Mouse (Mus musculus): Measurements from ENCODE around the gene Cela2a. TPM values are rescaled to one million over a fixed set of nuclear protein-coding genes. Genes with fewer than 3 reads are reported as not detected.

Gene Cela2a
- polyA plus RNA-seq, 1 experiment from 2014 or later = 131 TPM

DNA sequence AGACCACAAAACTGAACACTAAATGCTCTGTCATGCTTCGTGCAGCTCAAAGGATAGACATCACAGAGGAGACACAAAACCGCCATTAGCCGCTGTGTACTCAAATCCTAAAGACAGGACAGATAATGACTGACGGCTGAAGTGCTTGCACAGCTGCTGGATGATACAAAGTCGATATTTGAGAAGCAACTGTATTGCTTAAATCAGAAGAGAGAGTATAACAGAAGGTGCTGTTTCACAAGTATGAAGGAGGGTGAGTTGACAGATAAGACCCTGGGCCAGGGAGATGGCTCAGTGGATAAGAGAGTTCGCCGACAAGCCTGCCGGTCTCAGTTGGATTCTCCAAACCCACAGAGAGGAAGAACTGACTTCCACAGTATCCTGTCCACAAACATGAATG lies 54.1 kb downstream of the Cela2a start:
- Histone ChIP-seq H3K4me3 (replicated peaks) (no peak overlapping the region), H3K27me3 (replicated peaks) (no peaks in the 10 kb centered on the region), H3K27ac (no peak overlapping the region), H3K4me2 (replicated peaks) (no peak overlapping the region), H3K4me1 (replicated peaks) (peaks cover 14% of the 10 kb centered on the region), H3K9me3 (no peaks in the 10 kb centered on the region), H3K9ac (no peak overlapping the region), H3K36me3 (peaks cover 27% of the 10 kb centered on the region)
- no peak for ATAC-seq
- WGBS = 91% methylated on average over 8 of the region's 8 CpGs

DNA sequence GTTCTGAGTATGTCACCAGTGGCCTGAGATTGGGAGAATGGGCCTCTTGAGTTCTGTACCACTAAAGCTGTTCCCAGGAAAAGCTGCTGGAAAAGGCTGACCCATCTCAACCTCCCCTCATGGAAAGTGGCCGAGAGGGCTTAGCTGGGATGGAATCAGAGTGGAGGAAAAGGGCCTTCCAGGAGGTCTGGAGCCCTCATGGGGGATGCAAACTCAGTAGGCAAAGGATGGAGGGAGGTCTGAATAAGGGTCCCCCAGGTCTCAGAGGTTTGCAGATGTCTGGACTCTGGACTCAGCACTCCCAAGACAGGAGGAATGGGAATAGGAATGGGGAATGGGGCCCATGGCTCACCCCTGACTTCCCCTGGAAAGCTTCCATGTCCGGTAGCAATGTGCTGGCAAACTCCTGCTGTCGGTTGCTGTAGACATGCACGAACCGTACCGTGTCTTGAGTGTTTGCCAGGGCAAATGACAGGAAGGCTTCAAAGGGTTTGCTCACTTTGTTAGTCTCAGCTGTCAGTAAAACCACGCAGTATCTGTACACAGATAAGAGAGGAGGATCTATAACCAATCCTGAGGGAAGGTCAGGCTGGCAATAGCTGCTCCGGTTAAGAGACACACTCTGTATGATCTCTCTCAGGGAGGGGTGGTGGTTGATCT lies 56.3 kb downstream of the Cela2a start:
- 75% methylated on average over 8 of the region's 8 CpGs for WGBS
- Histone ChIP-seq H3K36me3 (peaks cover 14% of the 10 kb centered on the region), H3K9me3 (no peaks in the 10 kb centered on the region), H3K4me3 (replicated peaks) (no peak overlapping the region), H3K4me2 (replicated peaks) (no peak overlapping the region), H3K27me3 (replicated peaks) (no peaks in the 10 kb centered on the region), H3K4me1 (replicated peaks) (peaks cover 25% of the 10 kb centered on the region), H3K27ac (no peak overlapping the region), H3K9ac (no peak overlapping the region)
- ATAC-seq = no peak

DNA sequence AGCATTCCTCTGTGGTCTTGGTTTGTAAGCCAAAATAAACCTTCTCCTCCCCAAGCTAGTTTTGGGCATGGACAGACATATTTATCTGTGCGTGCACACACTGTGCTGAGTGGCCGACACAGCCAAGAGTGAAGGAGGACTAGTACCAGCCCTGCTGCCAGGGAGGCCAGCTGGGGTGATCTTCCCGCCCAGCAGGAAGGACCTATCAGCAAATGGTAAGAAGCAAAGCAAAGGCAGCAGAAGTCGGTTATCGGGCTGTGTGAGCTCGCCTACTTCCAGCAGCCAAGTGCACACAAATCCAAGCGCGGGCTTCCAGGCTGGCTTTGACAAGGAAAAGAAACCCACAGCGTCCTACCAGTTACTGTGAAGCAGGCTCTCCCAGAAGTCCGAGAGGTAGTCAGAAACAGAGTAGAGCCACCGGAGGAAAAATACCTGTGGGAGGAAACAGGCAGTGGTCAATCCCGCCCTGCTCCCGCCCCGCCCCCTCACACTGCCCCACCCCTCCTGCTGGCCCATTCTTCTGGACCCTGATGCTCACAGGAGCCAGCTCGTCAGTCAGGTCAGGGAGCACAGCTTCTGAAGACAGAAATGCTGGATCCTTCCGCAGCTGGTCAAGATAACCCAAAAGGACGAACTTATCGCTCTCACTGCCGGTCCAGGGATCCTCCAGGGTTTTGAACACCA lies 58.5 kb downstream of the Cela2a start:
- H3K4me3 ChIP-seq (replicated peaks) = no peak overlapping the region
- H3K36me3 ChIP-seq = peaks cover 18% of the 10 kb centered on the region
- H3K4me1 ChIP-seq (replicated peaks) = peaks cover 25% of the 10 kb centered on the region
- H3K9ac ChIP-seq = 0 out of 2 replicates have a peak overlapping the region, but pooled peaks have one; percentile 8
- H3K4me2 ChIP-seq (replicated peaks) = peak overlapping the region; percentile 26
- 62% methylated on average over 19 of the region's 19 CpGs for WGBS
- no peaks in the 10 kb centered on the region for H3K27me3 ChIP-seq (replicated peaks)
- no peaks in the 10 kb centered on the region for H3K9me3 ChIP-seq
- H3K27ac ChIP-seq = peak overlapping the region; percentile 88
- ATAC-seq = peak; percentile 63

DNA sequence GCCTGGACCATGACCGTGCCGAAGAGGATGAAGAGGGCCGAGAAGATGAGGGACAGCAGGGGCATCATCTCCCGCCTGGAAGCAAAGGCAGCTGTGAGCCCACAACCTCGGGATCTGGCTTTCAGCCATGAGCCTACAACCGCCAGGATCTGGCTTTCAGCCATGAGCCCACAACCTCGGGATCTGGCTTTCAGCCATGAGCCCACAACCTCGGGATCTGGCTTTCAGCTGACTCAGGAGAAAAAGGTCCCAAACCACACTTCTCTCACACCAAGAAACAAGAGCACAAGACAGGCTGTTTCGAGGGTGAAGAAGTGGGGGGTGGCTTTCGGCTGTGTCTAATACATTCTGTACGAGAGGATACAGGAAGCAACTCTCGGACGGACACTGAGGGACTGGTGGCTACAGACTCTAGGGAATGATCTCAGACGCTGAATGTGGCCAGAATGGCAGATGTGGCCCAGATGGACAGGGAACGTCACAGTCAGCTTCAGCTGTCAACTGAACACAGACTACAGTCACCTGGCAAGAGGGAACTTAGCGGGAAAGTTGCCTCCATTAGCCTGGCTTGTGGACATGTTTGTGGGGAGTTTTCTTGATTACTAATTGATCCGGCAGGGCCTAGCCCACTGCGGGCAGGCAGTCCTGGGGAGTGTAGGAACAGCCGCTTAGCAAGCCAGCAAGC lies 59.1 kb downstream of the Cela2a start:
- 0 out of 2 replicates have a peak overlapping the region, but pooled peaks have one; percentile 8 for H3K9ac ChIP-seq
- H3K27me3 ChIP-seq (replicated peaks) = no peaks in the 10 kb centered on the region
- WGBS = 38% methylated on average over 19 of the region's 19 CpGs
- H3K4me2 ChIP-seq (replicated peaks) = peak overlapping the region; percentile 26
- H3K27ac ChIP-seq = peak overlapping the region; percentile 88
- no peak overlapping the region for H3K4me3 ChIP-seq (replicated peaks)
- H3K36me3 ChIP-seq = peaks cover 21% of the 10 kb centered on the region
- no peaks in the 10 kb centered on the region for H3K9me3 ChIP-seq
- peaks cover 25% of the 10 kb centered on the region for H3K4me1 ChIP-seq (replicated peaks)
- ATAC-seq = peak; percentile 73

DNA sequence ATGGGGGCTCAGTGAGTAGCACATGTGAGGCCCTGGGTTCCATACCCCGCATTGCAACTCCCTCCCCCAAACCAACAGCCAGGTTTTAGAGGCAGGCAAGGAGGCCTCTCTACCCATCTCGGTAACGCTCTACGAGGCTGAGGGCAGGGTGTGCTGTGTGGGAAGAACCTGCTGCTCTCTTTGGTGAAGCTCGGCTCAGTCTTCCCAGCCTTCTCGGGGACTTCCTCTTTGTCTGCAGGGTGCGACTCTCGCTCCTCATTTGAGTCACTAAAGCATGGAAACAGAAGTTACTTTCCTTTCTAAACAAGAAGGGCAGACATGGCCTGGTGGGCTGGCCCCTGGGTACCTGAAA lies 59.7 kb downstream of the Cela2a start:
- no peak for ATAC-seq
- H3K4me2 ChIP-seq (replicated peaks) = peak overlapping the region; percentile 26
- H3K4me1 ChIP-seq (replicated peaks) = peaks cover 25% of the 10 kb centered on the region
- H3K9ac ChIP-seq = no peak overlapping the region
- no peak overlapping the region for H3K4me3 ChIP-seq (replicated peaks)
- peak overlapping the region; percentile 88 for H3K27ac ChIP-seq
- no peaks in the 10 kb centered on the region for H3K9me3 ChIP-seq
- 62% methylated on average over 8 of the region's 8 CpGs for WGBS
- H3K27me3 ChIP-seq (replicated peaks) = no peaks in the 10 kb centered on the region
- H3K36me3 ChIP-seq = peaks cover 21% of the 10 kb centered on the region

DNA sequence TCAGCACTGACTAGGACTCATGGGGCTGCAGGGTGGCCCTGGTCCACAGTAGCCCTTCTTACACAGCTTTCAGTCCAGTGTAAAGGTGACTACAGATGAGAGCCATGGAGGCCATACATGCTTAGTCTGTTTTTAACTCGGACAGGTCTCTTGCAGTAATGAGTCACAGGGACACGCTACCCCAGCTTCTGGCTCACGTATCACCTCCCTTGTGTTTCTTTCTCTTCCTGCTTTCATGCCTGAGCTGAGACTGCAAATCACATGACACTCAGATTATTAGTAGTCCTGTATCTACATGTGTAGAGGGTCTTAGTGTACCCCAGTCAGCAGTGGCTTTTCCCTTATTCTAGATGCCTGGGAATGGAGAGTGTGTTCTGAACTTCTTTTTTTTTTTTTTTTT lies 61.0 kb downstream of the Cela2a start:
- Histone ChIP-seq H3K4me2 (replicated peaks) (no peak overlapping the region), H3K36me3 (peaks cover 14% of the 10 kb centered on the region)
- ATAC-seq = no peak

More for the DNA sequence above, 61.0 kb downstream of the Cela2a start:
- H3K27ac ChIP-seq = no peak overlapping the region
- no peaks in the 10 kb centered on the region for H3K27me3 ChIP-seq (replicated peaks)
- peaks cover 25% of the 10 kb centered on the region for H3K4me1 ChIP-seq (replicated peaks)
- WGBS = 92% methylated on average over 3 of the region's 3 CpGs
- H3K9ac ChIP-seq = no peak overlapping the region
- H3K4me3 ChIP-seq (replicated peaks) = no peak overlapping the region
- no peaks in the 10 kb centered on the region for H3K9me3 ChIP-seq

Other genes starting within 250 kb of the Cela2a start
- gene Fblim1, start 220.1 kb downstream of the Cela2a start, polyA plus RNA-seq (2015; fragmentation: Nextera tagmentation; extraction: Ambion mirVana) = 63.9 and 68.9 TPM in 2 replicates
- 18.5 and 21.0 TPM in 2 replicates for gene Tmem82, start 207.5 kb downstream of the Cela2a start, polyA plus RNA-seq (2015; fragmentation: Nextera tagmentation; extraction: Ambion mirVana)
- gene Slc25a34, start 202.3 kb downstream of the Cela2a start, polyA plus RNA-seq (2015; fragmentation: Nextera tagmentation; extraction: Ambion mirVana) = 3.3 and 4.3 TPM in 2 replicates
- 3.9 and 4.5 TPM in 2 replicates for gene Plekhm2, start 161.3 kb downstream of the Cela2a start, polyA plus RNA-seq (2015; fragmentation: Nextera tagmentation; extraction: Ambion mirVana)
- not detected in 2 replicates for gene Rsc1a1, start 140.6 kb downstream of the Cela2a start, polyA plus RNA-seq (2015; fragmentation: Nextera tagmentation; extraction: Ambion mirVana)
- 23.3 and 24.4 TPM in 2 replicates for gene Ddi2, start 102.7 kb downstream of the Cela2a start, polyA plus RNA-seq (2015; fragmentation: Nextera tagmentation; extraction: Ambion mirVana)
- 36.7 and 41.9 TPM in 2 replicates for gene Agmat, start 79.5 kb downstream of the Cela2a start, polyA plus RNA-seq (2015; fragmentation: Nextera tagmentation; extraction: Ambion mirVana)
- 4.2 and 4.4 TPM in 2 replicates for gene Dnajc16, start 35.2 kb downstream of the Cela2a start, polyA plus RNA-seq (2015; fragmentation: Nextera tagmentation; extraction: Ambion mirVana)
- gene Casp9, start 32.5 kb downstream of the Cela2a start, polyA plus RNA-seq (2015; fragmentation: Nextera tagmentation; extraction: Ambion mirVana) = 21.8 and 22.2 TPM in 2 replicates
- gene Ctrc, start 20.2 kb upstream of the Cela2a start, polyA plus RNA-seq (2015; fragmentation: Nextera tagmentation; extraction: Ambion mirVana) = 0.45 and 0.97 TPM in 2 replicates
- gene Efhd2, start 48.8 kb upstream of the Cela2a start, polyA plus RNA-seq (2015; fragmentation: Nextera tagmentation; extraction: Ambion mirVana) = 136 and 138 TPM in 2 replicates
- gene Fhad1, start 188.9 kb upstream of the Cela2a start, polyA plus RNA-seq (2015; fragmentation: Nextera tagmentation; extraction: Ambion mirVana) = 1.4 and 2.3 TPM in 2 replicates

All from intestine, embryonic 15.5 days (tissue).